Mouse (Mus musculus) forebrain, embryonic 12.5 days (tissue): ENCODE results near the gene D630003M21Rik. TPM values are rescaled to one million over a fixed set of nuclear protein-coding genes. Genes with fewer than 3 reads are reported as not detected.

Experiments
- ATAC-seq: fragments of 200-750 bp; cut with Nextera tagmentation; 2 replicates; pipeline ENCODE4 v1.8.0; 2017; ENCODE audit warnings: moderate TSS enrichment; ENCODE audit not compliant: low FRiP score
- H3K27ac ChIP-seq: fragments of 300-500 bp; sonication (generic); 2 replicates; pipeline ENCODE4 v1.5.1; 2016; ENCODE audit warnings: mild to moderate bottlenecking
- H3K27me3 ChIP-seq: fragments of 300-500 bp; sonication (generic); 2 replicates; pipeline ENCODE4 v1.6.1; 2016; ENCODE audit warnings: mild to moderate bottlenecking
- H3K36me3 ChIP-seq: fragments of 300-500 bp; sonication (generic); replicated peaks from 2 replicates; pipeline ENCODE4 v1.6.1; 2016; ENCODE audit warnings: mild to moderate bottlenecking
- H3K4me1 ChIP-seq: fragments of 300-500 bp; sonication (generic); 2 replicates; pipeline ENCODE4 v1.6.1; 2016
- H3K4me2 ChIP-seq: fragments of 300-500 bp; sonication (generic); 2 replicates; pipeline ENCODE4 v1.6.1; 2016; ENCODE audit warnings: mild to moderate bottlenecking, moderate library complexity
- H3K4me3 ChIP-seq: fragments of 300-500 bp; sonication (generic); replicated peaks from 2 replicates; pipeline ENCODE4 v1.5.1; 2016; ENCODE audit warnings: mild to moderate bottlenecking
- H3K9ac ChIP-seq: fragments of 300-500 bp; sonication (generic); 2 replicates; pipeline ENCODE4 v1.6.1; 2016; ENCODE audit warnings: mild to moderate bottlenecking
- H3K9me3 ChIP-seq: fragments of 300-500 bp; sonication (generic); 2 replicates; pipeline ENCODE4 v1.6.1; 2016
- WGBS: fragments of 180-500 bp; shearing (Covaris S2); methylation state at CpG from one replicate; pipeline ENCODE4 v1.1.7; 2016; 5-methylcytosine and 5-hydroxymethylcytosine counted together
- microRNA-seq: library from miRNA; unstranded; fragments of <30 nt; microRNA quantifications from one replicate; pipeline ENCODE4, GENCODE M21; 2017
- polyA plus RNA-seq: library from polyadenylated mRNA; unstranded; fragments of >200 nt; fragmentation: Nextera tagmentation; extraction: Ambion mirVana; gene quantifications from 2 replicates; pipeline ENCODE4 v1.2.1, GENCODE M21; 2016

D630003M21Rik gene
- polyA plus RNA-seq, 1 experiment from 2014 or later: 3.4 TPM

- H3K27ac ChIP-seq: no peak overlapping the region
- H3K9me3 ChIP-seq: no peaks in the 10 kb centered on the region
- H3K4me3 ChIP-seq: no peak overlapping the region
- peaks cover 18% of the 10 kb centered on the region for H3K4me1 ChIP-seq
- WGBS: 82% methylated on average over 18 of the region's 18 CpGs
- H3K36me3 ChIP-seq: no peaks in the 10 kb centered on the region
- H3K4me2 ChIP-seq: no peak overlapping the region
- peaks cover 27% of the 10 kb centered on the region for H3K27me3 ChIP-seq
- ATAC-seq: no peak
- no peak overlapping the region for H3K9ac ChIP-seq
Measured at GRCm38 (mm10) chr2:158142981-158143380, 86.0 kb downstream of the D630003M21Rik start.

GRCm38 (mm10) chr2:158141690-158142440, 87.2 kb downstream of the D630003M21Rik start:
- Histone ChIP-seq H3K36me3 (no peaks in the 10 kb centered on the region), H3K27ac (no peak overlapping the region)
- no peak for ATAC-seq

GRCm38 (mm10) chr2:158141271-158141670, 87.8 kb downstream of the D630003M21Rik start:
- no peak for ATAC-seq
- Histone ChIP-seq H3K4me3 (no peak overlapping the region), H3K4me2 (no peak overlapping the region), H3K36me3 (no peaks in the 10 kb centered on the region), H3K4me1 (peaks cover 16% of the 10 kb centered on the region), H3K9ac (no peak overlapping the region), H3K9me3 (no peaks in the 10 kb centered on the region), H3K27ac (no peak overlapping the region), H3K27me3 (peaks cover 19% of the 10 kb centered on the region)
- WGBS: 84% methylated on average over 7 of the region's 7 CpGs

More at GRCm38 (mm10) chr2:158141690-158142440, 87.2 kb downstream of the D630003M21Rik start:
- Histone ChIP-seq H3K4me2 (no peak overlapping the region), H3K9ac (no peak overlapping the region), H3K27me3 (peaks cover 25% of the 10 kb centered on the region), H3K4me3 (no peak overlapping the region), H3K9me3 (no peaks in the 10 kb centered on the region), H3K4me1 (peaks cover 18% of the 10 kb centered on the region)
- WGBS: 88% methylated on average over 7 of the region's 7 CpGs

GRCm38 (mm10) chr2:158140664-158141063, 88.4 kb downstream of the D630003M21Rik start:
- no peak overlapping the region for H3K27ac ChIP-seq
- H3K4me1 ChIP-seq: peaks cover 12% of the 10 kb centered on the region

GRCm38 (mm10) chr2:158139628-158140027, 89.4 kb downstream of the D630003M21Rik start:
- Histone ChIP-seq H3K9ac (no peak overlapping the region), H3K4me3 (no peak overlapping the region), H3K27ac (no peak overlapping the region), H3K9me3 (no peaks in the 10 kb centered on the region), H3K4me2 (no peak overlapping the region), H3K27me3 (0 out of 2 replicates have a peak, but pooled peaks cover 4% of the 10 kb centered on the region), H3K36me3 (no peaks in the 10 kb centered on the region), H3K4me1 (peaks cover 12% of the 10 kb centered on the region)
- ATAC-seq: no peak
- WGBS: 47% methylated on average over 7 of the region's 7 CpGs

More at GRCm38 (mm10) chr2:158140664-158141063, 88.4 kb downstream of the D630003M21Rik start:
- no peak overlapping the region for H3K9ac ChIP-seq
- H3K27me3 ChIP-seq: peaks cover 13% of the 10 kb centered on the region
- ATAC-seq: no peak
- no peak overlapping the region for H3K4me3 ChIP-seq
- WGBS: 95% methylated on average over 5 of the region's 5 CpGs
- no peaks in the 10 kb centered on the region for H3K36me3 ChIP-seq
- no peak overlapping the region for H3K4me2 ChIP-seq
- H3K9me3 ChIP-seq: no peaks in the 10 kb centered on the region

GRCm38 (mm10) chr2:158138778-158139177, 90.2 kb downstream of the D630003M21Rik start:
- H3K9me3 ChIP-seq: no peaks in the 10 kb centered on the region
- WGBS: 94% methylated on average over 9 of the region's 9 CpGs
- H3K9ac ChIP-seq: no peak overlapping the region
- no peak overlapping the region for H3K27ac ChIP-seq
- ATAC-seq: no peak
- peaks cover 12% of the 10 kb centered on the region for H3K4me1 ChIP-seq
- H3K4me2 ChIP-seq: no peak overlapping the region
- no peak overlapping the region for H3K4me3 ChIP-seq
- H3K27me3 ChIP-seq: no peaks in the 10 kb centered on the region
- no peaks in the 10 kb centered on the region for H3K36me3 ChIP-seq

- WGBS: 91% methylated on average over 12 of the region's 12 CpGs
- Histone ChIP-seq H3K27ac (no peak overlapping the region), H3K27me3 (no peaks in the 10 kb centered on the region), H3K36me3 (no peaks in the 10 kb centered on the region), H3K9me3 (no peaks in the 10 kb centered on the region), H3K4me1 (peaks cover 6% of the 10 kb centered on the region), H3K4me3 (no peak overlapping the region), H3K9ac (no peak overlapping the region), H3K4me2 (no peak overlapping the region)
- ATAC-seq: no peak
Measured at GRCm38 (mm10) chr2:158137771-158138170, 91.3 kb downstream of the D630003M21Rik start.

- no peaks in the 10 kb centered on the region for H3K36me3 ChIP-seq
- no peaks in the 10 kb centered on the region for H3K9me3 ChIP-seq
- H3K9ac ChIP-seq: no peak overlapping the region
- H3K27ac ChIP-seq: no peak overlapping the region
- no peak overlapping the region for H3K4me3 ChIP-seq
- ATAC-seq: no peak
- H3K4me1 ChIP-seq: peaks cover 6% of the 10 kb centered on the region
- H3K27me3 ChIP-seq: no peaks in the 10 kb centered on the region
- no peak overlapping the region for H3K4me2 ChIP-seq
- 71% methylated on average over 7 of the region's 7 CpGs for WGBS
Measured at GRCm38 (mm10) chr2:158136205-158136604, 92.8 kb downstream of the D630003M21Rik start.

- Histone ChIP-seq H3K9ac (no peak overlapping the region), H3K4me3 (no peak overlapping the region), H3K9me3 (no peaks in the 10 kb centered on the region), H3K27ac (no peak overlapping the region), H3K36me3 (no peaks in the 10 kb centered on the region), H3K4me2 (no peak overlapping the region), H3K4me1 (peaks cover 14% of the 10 kb centered on the region), H3K27me3 (no peaks in the 10 kb centered on the region)
- ATAC-seq: no peak
- WGBS: 87% methylated on average over 6 of the region's 6 CpGs
Measured at GRCm38 (mm10) chr2:158133050-158133449, 96.0 kb downstream of the D630003M21Rik start.

Small RNA genes within 50 kb of the gene (microRNA-seq; reads per million reads assigned to microRNA genes)
- not detected for gene Mir7685

Other genes starting within 250 kb of the D630003M21Rik start
- 34.5 and 38.2 TPM in 2 replicates for gene Tti1, start 200.8 kb downstream of the D630003M21Rik start, polyA plus RNA-seq
- gene Rprd1b, start 200.7 kb downstream of the D630003M21Rik start, polyA plus RNA-seq: 61.1 and 66.3 TPM in 2 replicates
- gene Tgm2, start 82.8 kb downstream of the D630003M21Rik start, polyA plus RNA-seq: 4.3 and 4.6 TPM in 2 replicates
- gene Bpi, start 28.9 kb upstream of the D630003M21Rik start, polyA plus RNA-seq: not detected in 2 replicates
- gene Lbp, start 77.3 kb upstream of the D630003M21Rik start, polyA plus RNA-seq: 1.5 and 2.3 TPM in 2 replicates
- 34.1 and 39.7 TPM in 2 replicates for gene Snhg11, start 146.4 kb upstream of the D630003M21Rik start, polyA plus RNA-seq
- gene Ralgapb, start 180.6 kb upstream of the D630003M21Rik start, polyA plus RNA-seq: 24.3 and 26.0 TPM in 2 replicates